Mouse (Mus musculus) small intestine, adult 2 months (tissue): ENCODE results near the gene Sfn. TPM values are rescaled to one million over a fixed set of nuclear protein-coding genes. Genes with fewer than 3 reads are reported as not detected.

Source experiments
- H3K27ac ChIP-seq: fragments of 200-500 bp; 2 replicates; pipeline ENCODE4 v1.5.1; 2012; ENCODE audit warnings: low read depth, low read length, control low read depth, inconsistent platforms; ENCODE audit not compliant: insufficient read depth
- H3K27me3 ChIP-seq: fragments of 200-500 bp; 2 replicates; pipeline ENCODE4 v1.6.1; 2012; ENCODE audit warnings: mild to moderate bottlenecking, moderate library complexity, low read length, inconsistent platforms; ENCODE audit not compliant: control insufficient read depth, insufficient read depth
- H3K36me3 ChIP-seq: fragments of 200-500 bp; 2 replicates; pipeline ENCODE4 v1.6.1; 2012; ENCODE audit warnings: mild to moderate bottlenecking, low read length, control low read depth, inconsistent platforms; ENCODE audit not compliant: control insufficient read depth, insufficient read depth
- H3K4me1 ChIP-seq: fragments of 200-500 bp; 2 replicates; pipeline ENCODE4 v1.6.1; 2012; ENCODE audit warnings: low read length, inconsistent platforms, mixed read lengths; ENCODE audit not compliant: control insufficient read depth, insufficient read depth, insufficient read length
- H3K4me3 ChIP-seq: fragments of 200-500 bp; 2 replicates; pipeline ENCODE4 v1.5.1; 2012; ENCODE audit warnings: low read depth, mild to moderate bottlenecking, control low read depth, inconsistent platforms, low read length, moderate library complexity
- CTCF ChIP-seq: fragments of 200-500 bp; IDR thresholded peaks from 2 replicates; pipeline ENCODE4 v1.5.1; 2012; ENCODE audit warnings: low read depth, mild to moderate bottlenecking, control low read depth, inconsistent platforms, low read length, moderate library complexity, mixed read lengths; ENCODE audit not compliant: insufficient replicate concordance, insufficient read length; ENCODE audit errors: extremely low read depth
- POLR2A ChIP-seq: fragments of 200-500 bp; IDR thresholded peaks from 2 replicates; pipeline ENCODE4 v1.6.1; 2012; ENCODE audit warnings: low read depth, mild to moderate bottlenecking, control low read depth, inconsistent platforms, low read length, moderate library complexity
- WGBS: fragments of 180-500 bp; shearing (Covaris S2); methylation state at CpG from one replicate; pipeline ENCODE4 v1.1.7; 2018; 5-methylcytosine and 5-hydroxymethylcytosine counted together
- polyA plus RNA-seq: library from polyadenylated mRNA; depleted of rRNA; stranded (reverse); fragments of >200 nt; gene quantifications from 2 replicates; pipeline ENCODE4 v1.2.3, GENCODE M21; 2012

Sfn gene
- polyA plus RNA-seq, 1 experiment: 423 TPM

- Histone ChIP-seq H3K4me1 (peaks cover 5% of the 10 kb centered on the region), H3K27me3 (no peaks in the 10 kb centered on the region), H3K36me3 (peaks cover 43% of the 10 kb centered on the region), H3K4me3 (peak within 1 kb of the TSS; percentile 80), H3K27ac (peak within 1 kb of the TSS; percentile 69)
- under 1% methylated on average over 65 of the region's 65 CpGs for WGBS
- peak; percentile 67 for TF ChIP-seq POLR2A
- no peak for TF ChIP-seq CTCF
Observed at GRCm38 (mm10) chr4:133584059-133584951, 17.7 kb downstream of the Sfn start, which contains the start of gene Gpn2. Gene Gpn2, plus strand, starts transcription at chr4:133584362.

- Histone ChIP-seq H3K4me1 (peaks cover 5% of the 10 kb centered on the region), H3K4me3 (peak overlapping the region; percentile 80), H3K27ac (peak overlapping the region; percentile 69), H3K27me3 (no peaks in the 10 kb centered on the region), H3K36me3 (peaks cover 43% of the 10 kb centered on the region)
- TF ChIP-seq POLR2A (no peak), CTCF (no peak)
- WGBS: 40% methylated on average over 6 of the region's 6 CpGs
Observed at GRCm38 (mm10) chr4:133583690-133584058, 18.3 kb downstream of the Sfn start.

GRCm38 (mm10) chr4:133577983-133578382 lies 24.0 kb downstream of the Sfn start:
- Histone ChIP-seq H3K4me3 (no peak overlapping the region), H3K27ac (no peak overlapping the region), H3K27me3 (no peaks in the 10 kb centered on the region), H3K36me3 (peaks cover 37% of the 10 kb centered on the region), H3K4me1 (peaks cover 5% of the 10 kb centered on the region; the same call in 1 of the 2 replicates)
- 80% methylated on average over 12 of the region's 12 CpGs for WGBS
- TF ChIP-seq POLR2A (no peak), CTCF (no peak)

- H3K27ac ChIP-seq: no peak overlapping the region
- H3K36me3 ChIP-seq: peaks cover 20% of the 10 kb centered on the region
- TF ChIP-seq POLR2A (no peak), CTCF (no peak)
- WGBS: under 1% methylated on average over 41 of the region's 41 CpGs
- H3K27me3 ChIP-seq: no peaks in the 10 kb centered on the region
- peak overlapping the region; percentile 75 for H3K4me3 ChIP-seq
- H3K4me1 ChIP-seq: peaks cover 5% of the 10 kb centered on the region; the same call in 1 of the 2 replicates
Observed at GRCm38 (mm10) chr4:133574843-133575202, 27.1 kb downstream of the Sfn start.

GRCm38 (mm10) chr4:133574070-133574842 lies 27.7 kb downstream of the Sfn start, which contains the start of gene Gpatch3:
Gene Gpatch3, plus strand, starts transcription at chr4:133574745.
- 3% methylated on average over 44 of the region's 44 CpGs for WGBS

GRCm38 (mm10) chr4:133570066-133570466 lies 31.9 kb downstream of the Sfn start:
- peaks cover 7% of the 10 kb centered on the region for H3K4me1 ChIP-seq
- TF ChIP-seq CTCF: no peak
- H3K36me3 ChIP-seq: no peaks in the 10 kb centered on the region
- 10% methylated on average over 10 of the region's 10 CpGs for WGBS
- peak overlapping the region; percentile 38 for H3K4me3 ChIP-seq
- H3K27ac ChIP-seq: peak overlapping the region; percentile 63
- no peaks in the 10 kb centered on the region for H3K27me3 ChIP-seq

More at GRCm38 (mm10) chr4:133574070-133574842, 27.7 kb downstream of the Sfn start, which contains the start of gene Gpatch3:
- H3K4me3 ChIP-seq: peak within 1 kb of the TSS; percentile 75
- TF ChIP-seq POLR2A (peak; percentile 55), CTCF (no peak)
- peaks cover 14% of the 10 kb centered on the region; the same call in 1 of the 2 replicates for H3K36me3 ChIP-seq
- H3K4me1 ChIP-seq: peaks cover 5% of the 10 kb centered on the region; the same call in 1 of the 2 replicates
- no peaks in the 10 kb centered on the region for H3K27me3 ChIP-seq
- H3K27ac ChIP-seq: peak within 1 kb of the TSS; percentile 67

- no peak for TF ChIP-seq POLR2A
- TF ChIP-seq CTCF: no peak
- Histone ChIP-seq H3K4me1 (peaks cover 7% of the 10 kb centered on the region), H3K27me3 (no peaks in the 10 kb centered on the region), H3K36me3 (no peaks in the 10 kb centered on the region), H3K4me3 (peak overlapping the region; percentile 38), H3K27ac (peak overlapping the region; percentile 63)
- WGBS: 33% methylated on average over 10 of the region's 10 CpGs
Observed at GRCm38 (mm10) chr4:133569291-133570065, 32.5 kb downstream of the Sfn start.
